Mouse (Mus musculus) adrenal gland (tissue): ENCODE measurements around the gene Frmpd2.

Experiments
- intact Hi-C: fragments of 180-260 bp; cut with DNase I; formaldehyde crosslinking; loops from one replicate; pipeline ENCODE4 v1.15.1; 2025

The Frmpd2 gene

DNA sequence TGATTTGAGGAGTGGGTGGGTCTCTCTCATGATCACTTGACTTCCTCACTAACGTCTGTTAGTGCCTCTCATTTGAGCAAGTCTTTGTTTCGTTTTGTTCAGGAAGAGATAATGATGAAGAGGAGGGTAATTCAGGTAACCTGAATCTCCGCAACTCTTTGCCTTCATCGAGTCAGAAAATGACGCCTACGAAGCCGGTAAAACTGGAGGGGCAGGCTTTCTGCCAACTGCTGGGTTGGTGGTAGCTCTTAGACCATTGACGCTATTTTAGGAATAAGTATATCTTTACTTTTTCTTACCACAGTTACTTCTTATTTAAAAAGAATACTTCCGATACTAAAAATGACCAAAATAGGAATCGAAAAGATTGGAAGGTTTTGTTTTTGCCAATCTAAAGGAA, 135.9 kb downstream of the Frmpd2 start:
- intact Hi-C loops, result no loop called here
